Mouse (Mus musculus) liver, embryonic 12.5 days (tissue): Measurements from ENCODE around the gene Gm3453. TPM values are rescaled to one million over a fixed set of nuclear protein-coding genes. Genes with fewer than 3 reads are reported as not detected.
"Not testable (repeated sequence)": the region's sequence is repeated elsewhere in the genome, so short reads cannot be mapped to it uniquely, and the experiment has no call there.

ENCODE experiments used
- ATAC-seq: fragments of 200-750 bp; cut with Nextera tagmentation; 2 replicates; pipeline ENCODE4 v1.8.0; 2017; ENCODE audit warnings: moderate number of reproducible peaks, mild to moderate bottlenecking, moderate library complexity
- H3K27ac ChIP-seq: fragments of 300-500 bp; sonication (generic); 2 replicates; pipeline ENCODE4 v1.5.1; 2016; ENCODE audit warnings: mild to moderate bottlenecking
- H3K27me3 ChIP-seq: fragments of 300-500 bp; sonication (generic); replicated peaks from 2 replicates; pipeline ENCODE4 v1.6.1; 2016; ENCODE audit warnings: mild to moderate bottlenecking, moderate library complexity
- H3K36me3 ChIP-seq: fragments of 300-500 bp; sonication (generic); 2 replicates; pipeline ENCODE4 v1.6.1; 2016; ENCODE audit warnings: mild to moderate bottlenecking, moderate library complexity
- H3K4me1 ChIP-seq: fragments of 300-500 bp; sonication (generic); 2 replicates; pipeline ENCODE4 v1.6.1; 2016
- H3K4me2 ChIP-seq: fragments of 300-500 bp; sonication (generic); 2 replicates; pipeline ENCODE4 v1.6.1; 2016; ENCODE audit warnings: mild to moderate bottlenecking, moderate library complexity
- H3K4me3 ChIP-seq: fragments of 300-500 bp; sonication (generic); 2 replicates; pipeline ENCODE4 v1.5.1; 2016; ENCODE audit warnings: mild to moderate bottlenecking, moderate library complexity
- H3K9ac ChIP-seq: fragments of 300-500 bp; sonication (generic); 2 replicates; pipeline ENCODE4 v1.6.1; 2016; ENCODE audit warnings: mild to moderate bottlenecking, moderate library complexity
- H3K9me3 ChIP-seq: fragments of 300-500 bp; sonication (generic); replicated peaks from 2 replicates; pipeline ENCODE4 v1.6.1; 2016; ENCODE audit warnings: mild to moderate bottlenecking, moderate library complexity
- WGBS: fragments of 180-500 bp; shearing (Covaris S2); methylation state at CpG from one replicate; pipeline ENCODE4 v1.1.7; 2016; ENCODE audit not compliant: insufficient replicate concordance; 5-methylcytosine and 5-hydroxymethylcytosine counted together
- polyA plus RNA-seq: library from polyadenylated mRNA; unstranded; fragments of >200 nt; fragmentation: Nextera tagmentation; extraction: Ambion mirVana; gene quantifications from 2 replicates; pipeline ENCODE4 v1.2.1, GENCODE M21; 2016

Gene Gm3453
- not detected in 2 replicates for polyA plus RNA-seq

- WGBS = 25% methylated on average over 2 of the region's 2 CpGs
- ATAC-seq, H3K4me2 ChIP-seq, H3K9me3 ChIP-seq, H3K4me3 ChIP-seq, H3K36me3 ChIP-seq, H3K4me1 ChIP-seq, H3K27me3 ChIP-seq, H3K9ac ChIP-seq, H3K27ac ChIP-seq: not testable (repeated sequence)
Measured at GRCm38 (mm10) chr14:5979037-5979436, at the start of gene Gm3453. Gm3453 (minus strand) TSS chr14:5979137.

DNA sequence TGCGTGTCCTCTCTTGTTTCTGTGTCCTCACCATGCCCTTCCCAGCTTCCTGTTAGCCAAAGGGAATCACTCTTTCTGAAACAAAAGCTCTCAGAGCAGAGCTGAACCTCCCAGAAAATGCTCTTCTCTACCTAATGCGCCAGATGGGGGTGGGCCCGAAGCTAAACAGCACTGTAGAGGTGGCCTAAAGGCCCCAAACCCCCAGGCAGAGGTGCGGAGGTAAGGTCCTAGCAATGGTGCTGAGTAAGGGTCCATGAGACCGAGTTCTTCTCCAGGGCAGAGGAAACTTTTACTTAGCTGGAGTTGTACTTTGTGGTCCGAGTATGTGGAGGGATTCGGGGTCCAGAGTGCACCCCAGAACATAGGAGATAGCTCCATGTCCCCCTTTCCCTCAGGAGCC is 8.2 kb upstream of the Gm3453 start:
- H3K4me2 ChIP-seq, H3K9ac ChIP-seq, H3K36me3 ChIP-seq, H3K9me3 ChIP-seq, H3K27ac ChIP-seq, H3K27me3 ChIP-seq, ATAC-seq, H3K4me1 ChIP-seq, H3K4me3 ChIP-seq: not testable (repeated sequence)
- WGBS = 53% methylated on average over 7 of the region's 7 CpGs

- H3K4me2 ChIP-seq, H3K9ac ChIP-seq, H3K27me3 ChIP-seq, H3K4me3 ChIP-seq, H3K9me3 ChIP-seq, H3K27ac ChIP-seq, ATAC-seq, H3K36me3 ChIP-seq, H3K4me1 ChIP-seq: not testable (repeated sequence)
- WGBS = 35% methylated on average over 4 of the region's 4 CpGs
Measured at GRCm38 (mm10) chr14:5962441-5962840, 16.5 kb downstream of the Gm3453 start.

- peak within 1 kb of the TSS; percentile 34 for H3K4me3 ChIP-seq
- H3K9ac ChIP-seq = not testable (repeated sequence)
Measured at GRCm38 (mm10) chr14:5961635-5962034, 17.3 kb downstream of the Gm3453 start, which contains the start of gene Gm3248. Gm3248 (minus strand) TSS chr14:5961745.

DNA sequence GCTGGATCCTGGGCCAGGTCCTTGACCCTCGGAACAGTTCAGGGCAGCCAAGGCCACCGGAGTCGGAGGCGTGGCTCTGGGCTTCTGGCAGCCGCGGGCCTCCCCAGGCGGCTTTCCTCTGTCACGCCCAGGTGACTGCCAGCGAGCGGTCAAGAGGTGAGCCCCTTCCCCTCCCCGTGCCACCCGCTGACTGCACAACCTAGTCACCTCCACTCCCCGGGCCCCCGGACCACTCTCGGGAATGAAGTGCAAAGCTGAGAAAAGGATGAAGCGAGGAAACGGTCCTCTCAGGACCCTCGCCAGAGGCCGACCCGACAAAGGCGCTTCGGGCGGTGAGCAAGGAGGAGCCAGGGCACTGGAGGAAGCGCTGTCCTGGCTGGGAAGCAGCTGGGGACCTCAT is 17.8 kb downstream of the Gm3453 start:
- H3K27ac ChIP-seq, H3K4me1 ChIP-seq, H3K9ac ChIP-seq, H3K9me3 ChIP-seq, H3K36me3 ChIP-seq, ATAC-seq, H3K27me3 ChIP-seq: not testable (repeated sequence)
- H3K4me3 ChIP-seq = peak overlapping the region; percentile 34
- 1% methylated on average over 23 of the region's 24 CpGs for WGBS
- peak overlapping the region; percentile 58 for H3K4me2 ChIP-seq

More at GRCm38 (mm10) chr14:5961635-5962034, 17.3 kb downstream of the Gm3453 start, which contains the start of gene Gm3248:
- H3K4me2 ChIP-seq = peak within 1 kb of the TSS; percentile 58
- not testable (repeated sequence) for H3K27me3 ChIP-seq, ATAC-seq, H3K27ac ChIP-seq, H3K4me1 ChIP-seq, H3K9me3 ChIP-seq, H3K36me3 ChIP-seq
- WGBS = 1% methylated on average over 21 of the region's 23 CpGs

DNA sequence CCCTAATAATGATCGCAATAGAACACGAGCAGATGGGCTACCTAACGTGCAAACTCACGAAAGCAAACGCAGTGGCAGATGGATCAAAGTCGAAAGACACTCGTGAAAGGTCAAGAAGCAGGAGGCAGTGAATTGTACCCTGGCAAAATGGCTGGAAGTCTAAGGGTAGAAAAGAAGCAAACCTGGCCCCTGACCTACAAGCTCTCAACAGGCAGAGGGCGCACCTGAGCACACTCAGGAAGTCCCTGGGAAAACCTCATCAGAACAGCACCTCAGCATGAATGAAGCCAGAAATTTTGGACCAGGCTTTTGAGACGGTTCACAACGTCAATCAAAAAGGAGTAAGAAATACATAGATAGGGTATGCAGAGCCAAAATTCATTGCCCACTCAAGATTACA is 18.5 kb downstream of the Gm3453 start:
- ATAC-seq, H3K9ac ChIP-seq, H3K9me3 ChIP-seq, H3K27me3 ChIP-seq, H3K4me1 ChIP-seq, H3K27ac ChIP-seq, H3K4me2 ChIP-seq, H3K36me3 ChIP-seq, H3K4me3 ChIP-seq: not testable (repeated sequence)
- 6% methylated on average over 5 of the region's 10 CpGs for WGBS

GRCm38 (mm10) chr14:5923276-5923675 is 55.7 kb downstream of the Gm3453 start:
- H3K4me3 ChIP-seq, H3K4me1 ChIP-seq, H3K27me3 ChIP-seq, ATAC-seq, H3K9ac ChIP-seq, H3K36me3 ChIP-seq, H3K9me3 ChIP-seq, H3K4me2 ChIP-seq, H3K27ac ChIP-seq: not testable (repeated sequence)
- 54% methylated on average over 7 of the region's 7 CpGs for WGBS

Other genes with a start within 250 kb of the Gm3453 start
- not detected in 2 replicates for gene Gm3373, start 237.6 kb downstream of the Gm3453 start, polyA plus RNA-seq
- not detected in 2 replicates for gene Gm3383, start 171.2 kb downstream of the Gm3453 start, polyA plus RNA-seq
- not detected in 2 replicates for gene Gm3424, start 148.8 kb downstream of the Gm3453 start, polyA plus RNA-seq
- not detected in 2 replicates for gene Gm8237, start 98.8 kb downstream of the Gm3453 start, polyA plus RNA-seq
- not detected in 2 replicates for gene Gm3248, start 17.4 kb downstream of the Gm3453 start, polyA plus RNA-seq
- not detected in 2 replicates for gene Gm6337, start 79.1 kb upstream of the Gm3453 start, polyA plus RNA-seq
- gene Gm8206, start 114.8 kb upstream of the Gm3453 start, polyA plus RNA-seq = 0.14 TPM in 1 of 2 replicates, not detected in the other
- 0.06 and 0.30 TPM in 2 replicates for gene Gm3468, start 129.5 kb upstream of the Gm3453 start, polyA plus RNA-seq
- not detected in 2 replicates for gene Gm3476, start 146.7 kb upstream of the Gm3453 start, polyA plus RNA-seq
- not detected in 2 replicates for gene Gm21560, start 240.2 kb upstream of the Gm3453 start, polyA plus RNA-seq